Mouse (Mus musculus): ENCODE measurements around the gene Krtap9-3. TPM values are rescaled to one million over a fixed set of nuclear protein-coding genes. Genes with fewer than 3 reads are reported as not detected.
"Not testable (repeated sequence)": the region's sequence is repeated elsewhere in the genome, so short reads cannot be mapped to it uniquely, and the experiment has no call there.

Krtap9-3 gene
- polyA plus RNA-seq (2012; ENCODE audit: insufficient read depth, insufficient read length, missing spikeins) = not detected in 2 replicates

GRCm38 (mm10) chr11:99597742-99598141, at the start of gene Krtap9-3:
Krtap9-3 (minus strand) TSS chr11:99598105.
- not testable (repeated sequence) for H3K4me1 ChIP-seq (ENCODE audit: control insufficient read depth, insufficient read depth, low read length); H3K27ac ChIP-seq (ENCODE audit: insufficient read depth, low read depth, low read length); H3K4me3 ChIP-seq (ENCODE audit: insufficient read depth, low read length)

- Histone ChIP-seq H3K4me1 (ENCODE audit: control insufficient read depth, insufficient read depth, low read length) (no peaks in the 10 kb centered on the region), H3K27ac (ENCODE audit: insufficient read depth, low read depth, low read length) (no peak overlapping the region), H3K4me3 (ENCODE audit: insufficient read depth, low read length) (no peak overlapping the region)
- TF ChIP-seq POLR2A (IDR thresholded peaks at IDR 0.05; ENCODE audit: borderline replicate concordance, low read depth, low read length) (no peak), CTCF (IDR thresholded peaks at IDR 0.05; ENCODE audit: low read depth, low read length) (no peak)
Measured at GRCm38 (mm10) chr11:99646444-99646843, 48.5 kb upstream of the Krtap9-3 start.

- no peak overlapping the region for H3K27ac ChIP-seq (ENCODE audit: insufficient read depth, low read depth, low read length)
- H3K4me1 ChIP-seq (ENCODE audit: control insufficient read depth, insufficient read depth, low read length) = no peaks in the 10 kb centered on the region
- TF ChIP-seq CTCF (IDR thresholded peaks at IDR 0.05; ENCODE audit: low read depth, low read length) (no peak), POLR2A (IDR thresholded peaks at IDR 0.05; ENCODE audit: borderline replicate concordance, low read depth, low read length) (no peak)
- H3K4me3 ChIP-seq (ENCODE audit: insufficient read depth, low read length) = no peak overlapping the region
Measured at GRCm38 (mm10) chr11:99644351-99644750, 46.4 kb upstream of the Krtap9-3 start.

GRCm38 (mm10) chr11:99643635-99644139, 45.8 kb upstream of the Krtap9-3 start, which contains the start of gene Krtap4-7:
Krtap4-7 (minus strand) TSS chr11:99644089.
- not testable (repeated sequence) for H3K4me1 ChIP-seq (ENCODE audit: control insufficient read depth, insufficient read depth, low read length); H3K27ac ChIP-seq (ENCODE audit: insufficient read depth, low read depth, low read length); H3K4me3 ChIP-seq (ENCODE audit: insufficient read depth, low read length)

- Histone ChIP-seq H3K4me1 (ENCODE audit: control insufficient read depth, insufficient read depth, low read length) (no peaks in the 10 kb centered on the region), H3K27ac (ENCODE audit: insufficient read depth, low read depth, low read length) (no peak overlapping the region), H3K4me3 (ENCODE audit: insufficient read depth, low read length) (no peak overlapping the region)
- TF ChIP-seq POLR2A (IDR thresholded peaks at IDR 0.05; ENCODE audit: borderline replicate concordance, low read depth, low read length) (no peak), CTCF (IDR thresholded peaks at IDR 0.05; ENCODE audit: low read depth, low read length) (no peak)
Measured at GRCm38 (mm10) chr11:99640926-99641325, 43.0 kb upstream of the Krtap9-3 start.

GRCm38 (mm10) chr11:99637086-99637485, 39.2 kb upstream of the Krtap9-3 start:
- Histone ChIP-seq H3K4me3 (ENCODE audit: insufficient read depth, low read length) (no peak overlapping the region), H3K27ac (ENCODE audit: insufficient read depth, low read depth, low read length) (no peak overlapping the region), H3K4me1 (ENCODE audit: control insufficient read depth, insufficient read depth, low read length) (no peaks in the 10 kb centered on the region)
- TF ChIP-seq POLR2A (IDR thresholded peaks at IDR 0.05; ENCODE audit: borderline replicate concordance, low read depth, low read length) = no peak
- TF ChIP-seq CTCF (IDR thresholded peaks at IDR 0.05; ENCODE audit: low read depth, low read length) = no peak

GRCm38 (mm10) chr11:99634653-99635134, 36.8 kb upstream of the Krtap9-3 start, which contains the start of gene Krtap4-2:
Krtap4-2 (minus strand) TSS chr11:99635084.
- no peak within 1 kb of the TSS for H3K4me3 ChIP-seq (ENCODE audit: insufficient read depth, low read length)
- no peak within 1 kb of the TSS for H3K27ac ChIP-seq (ENCODE audit: insufficient read depth, low read depth, low read length)
- no peaks in the 10 kb centered on the region for H3K4me1 ChIP-seq (ENCODE audit: control insufficient read depth, insufficient read depth, low read length)
- TF ChIP-seq CTCF (IDR thresholded peaks at IDR 0.05; ENCODE audit: low read depth, low read length) (no peak), POLR2A (IDR thresholded peaks at IDR 0.05; ENCODE audit: borderline replicate concordance, low read depth, low read length) (no peak)

- Histone ChIP-seq H3K27ac (ENCODE audit: insufficient read depth, low read depth, low read length) (no peak overlapping the region), H3K4me1 (ENCODE audit: control insufficient read depth, insufficient read depth, low read length) (no peaks in the 10 kb centered on the region), H3K4me3 (ENCODE audit: insufficient read depth, low read length) (no peak overlapping the region)
- TF ChIP-seq CTCF (IDR thresholded peaks at IDR 0.05; ENCODE audit: low read depth, low read length) (no peak), POLR2A (IDR thresholded peaks at IDR 0.05; ENCODE audit: borderline replicate concordance, low read depth, low read length) (no peak)
Measured at GRCm38 (mm10) chr11:99633293-99633692, 35.4 kb upstream of the Krtap9-3 start.

- Histone ChIP-seq H3K4me3 (ENCODE audit: insufficient read depth, low read length) (no peak overlapping the region), H3K27ac (ENCODE audit: insufficient read depth, low read depth, low read length) (no peak overlapping the region), H3K4me1 (ENCODE audit: control insufficient read depth, insufficient read depth, low read length) (no peaks in the 10 kb centered on the region)
- TF ChIP-seq CTCF (IDR thresholded peaks at IDR 0.05; ENCODE audit: low read depth, low read length) = no peak
- TF ChIP-seq POLR2A (IDR thresholded peaks at IDR 0.05; ENCODE audit: borderline replicate concordance, low read depth, low read length) = no peak
Measured at GRCm38 (mm10) chr11:99630890-99631289, 33.0 kb upstream of the Krtap9-3 start.

GRCm38 (mm10) chr11:99628138-99628537, 30.2 kb upstream of the Krtap9-3 start, which contains the start of gene Krtap4-1:
Krtap4-1 (minus strand) TSS chr11:99628238.
- Histone ChIP-seq H3K27ac (ENCODE audit: insufficient read depth, low read depth, low read length) (no peak within 1 kb of the TSS), H3K4me3 (ENCODE audit: insufficient read depth, low read length) (no peak within 1 kb of the TSS), H3K4me1 (ENCODE audit: control insufficient read depth, insufficient read depth, low read length) (no peaks in the 10 kb centered on the region)
- no peak for TF ChIP-seq CTCF (IDR thresholded peaks at IDR 0.05; ENCODE audit: low read depth, low read length)
- TF ChIP-seq POLR2A (IDR thresholded peaks at IDR 0.05; ENCODE audit: borderline replicate concordance, low read depth, low read length) = no peak

GRCm38 (mm10) chr11:99620335-99620734, 22.4 kb upstream of the Krtap9-3 start, which contains the start of gene Gm11562:
Gm11562 (minus strand) TSS chr11:99620435.
- no peak within 1 kb of the TSS for H3K4me3 ChIP-seq (ENCODE audit: insufficient read depth, low read length)
- H3K27ac ChIP-seq (ENCODE audit: insufficient read depth, low read depth, low read length) = no peak within 1 kb of the TSS
- TF ChIP-seq POLR2A (IDR thresholded peaks at IDR 0.05; ENCODE audit: borderline replicate concordance, low read depth, low read length) = no peak
- TF ChIP-seq CTCF (IDR thresholded peaks at IDR 0.05; ENCODE audit: low read depth, low read length) = no peak
- H3K4me1 ChIP-seq (ENCODE audit: control insufficient read depth, insufficient read depth, low read length) = no peaks in the 10 kb centered on the region
